Mouse (Mus musculus): ENCODE results near the gene Cenpv. TPM values are rescaled to one million over a fixed set of nuclear protein-coding genes. Genes with fewer than 3 reads are reported as not detected.

Cenpv gene
- polyA plus RNA-seq, 1 experiment from 2014 or later: 44.2 TPM

DNA sequence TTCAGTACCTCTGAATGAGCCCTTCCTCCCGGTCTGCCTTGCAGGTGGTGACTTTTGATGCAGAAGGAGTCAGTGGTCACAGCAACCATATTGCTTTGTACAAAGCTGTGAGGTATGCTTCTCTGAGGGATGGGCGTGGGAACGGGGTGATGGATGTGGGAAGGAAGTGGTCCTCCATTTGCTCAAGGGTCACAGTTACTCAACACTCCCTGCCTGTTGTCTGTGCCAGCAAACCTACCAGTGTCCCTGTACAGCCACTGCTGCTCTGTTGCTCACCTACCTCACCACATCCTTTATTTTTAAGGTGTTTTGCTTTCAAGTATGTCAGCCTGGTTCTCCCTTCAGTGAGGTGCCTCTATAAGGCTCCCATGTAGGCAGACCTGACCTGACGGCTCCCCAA, 31.4 kb downstream of the Cenpv start:
- Histone ChIP-seq H3K27ac (ENCODE audit: low read depth, low read length) (no peak overlapping the region), H3K9me3 (ENCODE audit: control insufficient read depth, low read length) (no peaks in the 10 kb centered on the region), H3K9ac (ENCODE audit: low read depth, low read length) (no peak overlapping the region), H3K27me3 (ENCODE audit: control insufficient read depth, insufficient read depth, low read length) (no peaks in the 10 kb centered on the region), H3K4me2 (replicated peaks; ENCODE audit: low read depth, low read length) (no peak overlapping the region), H3K4me3 (ENCODE audit: low read depth, low read length) (no peak overlapping the region), H3K36me3 (ENCODE audit: control insufficient read depth, insufficient read depth, low read length) (no peaks in the 10 kb centered on the region), H3K4me1 (replicated peaks; ENCODE audit: control insufficient read depth, insufficient read depth, low read length) (no peaks in the 10 kb centered on the region)
- ATAC-seq (ENCODE audit: low FRiP score) (no peak), DNase-seq (ENCODE audit: low spot score) (no peak)
- WGBS: 86% methylated on average over 4 of the region's 4 CpGs

DNA sequence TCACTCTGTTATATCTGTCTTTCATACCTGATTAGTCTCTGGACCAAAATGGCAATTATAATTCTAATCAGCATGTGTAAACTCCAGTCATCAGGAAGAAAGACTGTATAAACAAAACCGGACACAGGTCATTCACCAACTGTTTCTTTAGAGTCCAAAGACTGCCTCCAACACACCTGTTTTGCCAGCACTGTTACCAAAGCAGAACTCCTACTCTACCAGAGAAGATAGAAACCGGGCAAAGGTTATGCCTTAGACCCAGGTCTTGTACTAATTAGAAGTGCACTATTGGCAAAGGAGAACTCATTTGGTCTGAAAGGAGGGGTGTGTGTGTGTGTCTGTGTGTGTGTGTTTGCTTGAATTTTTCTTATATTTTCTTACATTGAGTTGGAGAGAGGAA, 38.5 kb downstream of the Cenpv start:
- H3K4me2 ChIP-seq (replicated peaks; ENCODE audit: low read depth, low read length): no peak overlapping the region
- H3K4me3 ChIP-seq (ENCODE audit: low read depth, low read length): no peak overlapping the region
- no peaks in the 10 kb centered on the region for H3K27me3 ChIP-seq (ENCODE audit: control insufficient read depth, insufficient read depth, low read length)
- H3K4me1 ChIP-seq (replicated peaks; ENCODE audit: control insufficient read depth, insufficient read depth, low read length): no peaks in the 10 kb centered on the region
- H3K27ac ChIP-seq (ENCODE audit: low read depth, low read length): no peak overlapping the region
- no peak for DNase-seq (ENCODE audit: low spot score)
- 86% methylated on average over 2 of the region's 2 CpGs for WGBS
- no peak for ATAC-seq (ENCODE audit: low FRiP score)
- no peaks in the 10 kb centered on the region for H3K9me3 ChIP-seq (ENCODE audit: control insufficient read depth, low read length)
- no peak overlapping the region for H3K9ac ChIP-seq (ENCODE audit: low read depth, low read length)
- H3K36me3 ChIP-seq (ENCODE audit: control insufficient read depth, insufficient read depth, low read length): no peaks in the 10 kb centered on the region

DNA sequence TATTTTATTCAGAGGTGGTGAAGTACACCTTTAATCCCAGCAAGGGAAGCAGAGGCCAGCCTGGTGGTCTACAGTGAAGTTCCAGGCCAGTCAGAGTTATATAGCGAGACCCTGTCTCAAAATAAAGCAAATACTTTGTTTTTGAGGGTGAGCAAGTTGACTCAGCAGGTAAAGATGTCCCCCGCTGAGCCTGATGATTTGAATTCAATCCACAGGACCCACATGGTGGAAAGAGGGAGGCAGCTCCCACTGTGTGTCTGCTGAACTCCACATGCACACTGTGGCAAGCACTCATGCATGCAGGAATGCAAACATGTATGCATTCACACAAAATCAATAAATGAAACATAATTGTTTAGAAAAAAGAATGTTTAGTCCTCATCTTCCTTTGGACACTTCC, 40.3 kb downstream of the Cenpv start:
- ATAC-seq (ENCODE audit: low FRiP score) (no peak), DNase-seq (ENCODE audit: low spot score) (no peak)
- Histone ChIP-seq H3K9ac (ENCODE audit: low read depth, low read length) (no peak overlapping the region), H3K4me1 (replicated peaks; ENCODE audit: control insufficient read depth, insufficient read depth, low read length) (peaks cover 7% of the 10 kb centered on the region; the same call in 1 of the 2 replicates), H3K9me3 (ENCODE audit: control insufficient read depth, low read length) (no peaks in the 10 kb centered on the region), H3K27me3 (ENCODE audit: control insufficient read depth, insufficient read depth, low read length) (no peaks in the 10 kb centered on the region), H3K27ac (ENCODE audit: low read depth, low read length) (no peak overlapping the region), H3K4me3 (ENCODE audit: low read depth, low read length) (no peak overlapping the region), H3K4me2 (replicated peaks; ENCODE audit: low read depth, low read length) (no peak overlapping the region), H3K36me3 (ENCODE audit: control insufficient read depth, insufficient read depth, low read length) (no peaks in the 10 kb centered on the region)
- WGBS: 84% methylated on average over 2 of the region's 2 CpGs

DNA sequence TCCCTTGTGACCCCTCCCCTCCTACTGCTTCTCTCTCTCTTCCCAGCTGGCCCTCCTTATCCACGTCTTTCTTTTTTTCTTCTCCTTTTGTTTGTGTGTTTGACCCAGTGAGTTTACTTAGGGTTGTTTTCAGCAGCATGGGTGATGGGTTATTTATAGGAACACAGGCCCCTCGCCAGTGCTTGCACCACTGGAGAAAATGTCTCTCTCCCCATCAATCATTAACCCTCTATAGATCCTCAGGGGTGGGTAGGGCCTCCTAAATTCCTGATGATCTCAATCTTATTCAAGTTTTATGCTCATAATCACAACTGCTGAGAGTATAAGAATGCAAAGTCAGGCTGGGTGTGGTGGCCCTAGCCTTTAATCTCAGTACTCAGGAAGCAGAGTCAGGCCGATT, 41.9 kb downstream of the Cenpv start:
- H3K4me2 ChIP-seq (replicated peaks; ENCODE audit: low read depth, low read length): no peak overlapping the region
- DNase-seq (ENCODE audit: low spot score): no peak
- 46% methylated on average over 3 of the region's 3 CpGs for WGBS

DNA sequence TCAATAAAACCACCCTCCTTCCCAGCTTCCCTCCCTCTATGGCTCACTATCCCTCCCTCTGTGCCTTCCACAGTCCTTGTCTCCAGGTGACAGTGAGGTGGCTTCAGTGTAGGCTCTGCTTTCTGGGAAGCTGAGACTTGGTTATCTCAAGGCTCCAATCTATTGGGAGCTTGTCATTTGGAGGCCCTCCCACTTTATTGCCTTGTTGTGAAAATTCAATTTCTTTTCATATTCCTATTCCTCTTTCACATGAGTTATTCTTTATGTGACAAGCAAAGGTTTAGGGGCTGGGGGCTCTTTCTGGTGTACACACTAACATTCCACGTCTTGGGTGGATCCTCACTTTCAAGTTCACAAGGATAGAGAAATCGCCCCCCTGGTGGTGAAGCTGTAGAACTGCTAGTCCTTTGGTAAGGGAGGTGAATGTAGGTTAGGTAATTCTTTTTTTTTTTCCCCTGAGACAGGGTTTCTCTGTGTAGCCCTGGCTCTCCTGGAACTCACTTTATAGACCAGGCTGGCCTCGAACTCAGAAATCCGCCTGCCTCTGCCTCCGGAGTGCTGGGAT, 42.8 kb downstream of the Cenpv start:
- Histone ChIP-seq H3K4me2 (replicated peaks; ENCODE audit: low read depth, low read length) (no peak overlapping the region), H3K27ac (ENCODE audit: low read depth, low read length) (no peak overlapping the region), H3K27me3 (ENCODE audit: control insufficient read depth, insufficient read depth, low read length) (no peaks in the 10 kb centered on the region), H3K9ac (ENCODE audit: low read depth, low read length) (no peak overlapping the region), H3K4me1 (replicated peaks; ENCODE audit: control insufficient read depth, insufficient read depth, low read length) (peaks cover 7% of the 10 kb centered on the region; the same call in 1 of the 2 replicates), H3K9me3 (ENCODE audit: control insufficient read depth, low read length) (no peaks in the 10 kb centered on the region), H3K36me3 (ENCODE audit: control insufficient read depth, insufficient read depth, low read length) (no peaks in the 10 kb centered on the region), H3K4me3 (ENCODE audit: low read depth, low read length) (no peak overlapping the region)
- ATAC-seq (ENCODE audit: low FRiP score): no peak
- WGBS: 62% methylated on average over 5 of the region's 5 CpGs
- peak; percentile 48 for DNase-seq (ENCODE audit: low spot score)

More for the DNA sequence above, 41.9 kb downstream of the Cenpv start:
- Histone ChIP-seq H3K4me3 (ENCODE audit: low read depth, low read length) (no peak overlapping the region), H3K9ac (ENCODE audit: low read depth, low read length) (no peak overlapping the region), H3K36me3 (ENCODE audit: control insufficient read depth, insufficient read depth, low read length) (no peaks in the 10 kb centered on the region), H3K27me3 (ENCODE audit: control insufficient read depth, insufficient read depth, low read length) (no peaks in the 10 kb centered on the region), H3K9me3 (ENCODE audit: control insufficient read depth, low read length) (no peaks in the 10 kb centered on the region), H3K27ac (ENCODE audit: low read depth, low read length) (no peak overlapping the region), H3K4me1 (replicated peaks; ENCODE audit: control insufficient read depth, insufficient read depth, low read length) (peaks cover 7% of the 10 kb centered on the region; the same call in 1 of the 2 replicates)
- ATAC-seq (ENCODE audit: low FRiP score): no peak

DNA sequence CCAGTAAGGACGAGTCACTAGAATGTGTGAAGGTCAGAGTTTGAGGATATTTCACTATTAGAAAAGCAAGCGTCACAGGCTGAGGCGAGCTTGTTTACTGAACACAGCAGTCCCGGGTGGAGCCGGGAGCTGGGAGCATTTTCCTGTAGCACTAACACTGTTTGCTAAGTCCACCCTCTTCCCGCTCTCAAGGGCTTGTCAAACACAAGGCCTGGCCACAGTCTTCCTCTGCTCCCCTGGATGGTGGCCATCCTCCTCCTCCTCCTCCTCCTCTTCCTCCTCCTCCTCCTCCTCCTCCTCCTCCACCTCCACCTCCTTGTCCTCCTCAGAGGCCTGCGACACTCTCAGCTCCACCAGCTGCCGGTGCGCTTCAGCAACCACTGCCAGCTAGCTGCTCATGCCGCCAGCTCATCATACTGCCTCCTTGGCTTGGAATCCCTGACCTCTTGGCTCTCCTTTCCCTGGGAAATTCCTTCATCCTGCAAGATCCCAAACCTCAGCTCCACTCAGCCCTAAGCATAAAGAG, 43.7 kb downstream of the Cenpv start:
- H3K27ac ChIP-seq (ENCODE audit: low read depth, low read length): 0 out of 2 replicates have a peak overlapping the region, but pooled peaks have one; percentile 25
- peak; percentile 8 for DNase-seq (ENCODE audit: low spot score)

DNA sequence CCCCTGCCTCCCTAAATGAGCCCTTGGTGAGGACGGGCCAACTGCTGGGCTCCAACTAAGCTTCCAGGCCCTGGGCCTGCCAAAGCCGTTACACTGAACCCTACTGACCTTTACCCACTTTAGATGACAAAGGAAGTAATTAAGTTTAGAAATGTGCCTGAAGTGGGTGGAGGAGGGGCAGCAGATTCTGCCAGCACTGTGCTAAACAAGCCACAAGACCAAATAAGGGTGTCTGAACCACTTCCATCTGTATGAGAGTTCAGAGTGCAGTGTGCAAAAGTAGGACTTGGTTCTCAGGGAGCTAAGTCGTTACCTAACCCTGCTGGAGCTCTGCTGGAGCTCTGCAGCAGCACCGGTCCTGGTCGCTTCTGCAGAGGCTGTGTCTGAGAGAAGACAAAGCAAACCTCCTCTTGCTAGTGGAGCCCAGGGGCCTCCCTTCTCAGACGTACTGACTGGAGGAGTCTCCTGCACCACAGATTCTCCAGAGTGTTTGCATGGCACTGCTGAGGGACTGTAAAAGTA, 44.2 kb downstream of the Cenpv start:
- DNase-seq (ENCODE audit: low spot score): peak; percentile 54
- WGBS: 1% methylated on average over 6 of the region's 6 CpGs
- no peak overlapping the region for H3K4me3 ChIP-seq (ENCODE audit: low read depth, low read length)
- peak overlapping the region; percentile 25; the same call in 1 of the 2 replicates for H3K27ac ChIP-seq (ENCODE audit: low read depth, low read length)
- peaks cover 7% of the 10 kb centered on the region; the same call in 1 of the 2 replicates for H3K4me1 ChIP-seq (replicated peaks; ENCODE audit: control insufficient read depth, insufficient read depth, low read length)
- no peak for ATAC-seq (ENCODE audit: low FRiP score)
- H3K9ac ChIP-seq (ENCODE audit: low read depth, low read length): peak overlapping the region; percentile 8; the same call in 1 of the 2 replicates
- no peaks in the 10 kb centered on the region for H3K9me3 ChIP-seq (ENCODE audit: control insufficient read depth, low read length)
- no peaks in the 10 kb centered on the region for H3K36me3 ChIP-seq (ENCODE audit: control insufficient read depth, insufficient read depth, low read length)
- no peak overlapping the region for H3K4me2 ChIP-seq (replicated peaks; ENCODE audit: low read depth, low read length)
- no peaks in the 10 kb centered on the region for H3K27me3 ChIP-seq (ENCODE audit: control insufficient read depth, insufficient read depth, low read length)

More for the DNA sequence above, 43.7 kb downstream of the Cenpv start:
- Histone ChIP-seq H3K9ac (ENCODE audit: low read depth, low read length) (peak overlapping the region; percentile 8; the same call in 1 of the 2 replicates), H3K4me3 (ENCODE audit: low read depth, low read length) (no peak overlapping the region), H3K4me1 (replicated peaks; ENCODE audit: control insufficient read depth, insufficient read depth, low read length) (peaks cover 7% of the 10 kb centered on the region; the same call in 1 of the 2 replicates), H3K9me3 (ENCODE audit: control insufficient read depth, low read length) (no peaks in the 10 kb centered on the region), H3K27me3 (ENCODE audit: control insufficient read depth, insufficient read depth, low read length) (no peaks in the 10 kb centered on the region), H3K4me2 (replicated peaks; ENCODE audit: low read depth, low read length) (no peak overlapping the region), H3K36me3 (ENCODE audit: control insufficient read depth, insufficient read depth, low read length) (no peaks in the 10 kb centered on the region)
- ATAC-seq (ENCODE audit: low FRiP score): no peak
- WGBS: 27% methylated on average over 7 of the region's 10 CpGs

DNA sequence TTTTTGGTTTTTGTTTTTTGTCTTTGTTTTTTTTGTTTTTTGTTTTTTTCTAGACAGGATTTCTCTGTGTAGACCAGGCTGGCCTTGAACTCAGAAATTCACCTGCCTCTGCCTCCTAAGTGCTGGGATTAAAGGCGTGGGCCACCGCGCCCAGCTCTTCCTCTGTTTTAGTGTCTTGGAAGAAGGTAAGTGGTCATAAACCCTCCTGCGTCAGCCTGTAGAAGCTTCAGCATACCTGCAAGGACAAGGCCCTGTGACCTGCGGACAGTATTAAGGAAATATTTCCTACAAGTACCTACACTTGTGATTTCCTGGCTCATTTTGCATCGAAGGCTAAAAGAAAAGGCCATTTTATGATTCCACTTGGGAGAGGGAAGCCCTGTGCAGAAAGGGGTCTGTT, 45.4 kb downstream of the Cenpv start:
- no peak overlapping the region for H3K4me2 ChIP-seq (replicated peaks; ENCODE audit: low read depth, low read length)
- no peak overlapping the region for H3K27ac ChIP-seq (ENCODE audit: low read depth, low read length)
- WGBS: 95% methylated on average over 6 of the region's 6 CpGs

More for the DNA sequence above, 45.4 kb downstream of the Cenpv start:
- Histone ChIP-seq H3K4me3 (ENCODE audit: low read depth, low read length) (no peak overlapping the region), H3K9ac (ENCODE audit: low read depth, low read length) (no peak overlapping the region), H3K27me3 (ENCODE audit: control insufficient read depth, insufficient read depth, low read length) (no peaks in the 10 kb centered on the region), H3K36me3 (ENCODE audit: control insufficient read depth, insufficient read depth, low read length) (no peaks in the 10 kb centered on the region), H3K9me3 (ENCODE audit: control insufficient read depth, low read length) (no peaks in the 10 kb centered on the region), H3K4me1 (replicated peaks; ENCODE audit: control insufficient read depth, insufficient read depth, low read length) (peaks cover 7% of the 10 kb centered on the region; the same call in 1 of the 2 replicates)
- DNase-seq (ENCODE audit: low spot score) (no peak), ATAC-seq (ENCODE audit: low FRiP score) (no peak)

Data from hindbrain, embryonic 11.5 days (tissue).